Mouse (Mus musculus): ENCODE results near the gene Chst13. TPM values are rescaled to one million over a fixed set of nuclear protein-coding genes. Genes with fewer than 3 reads are reported as not detected.

Chst13 gene
- polyA plus RNA-seq, 1 experiment = 1.1 TPM

DNA sequence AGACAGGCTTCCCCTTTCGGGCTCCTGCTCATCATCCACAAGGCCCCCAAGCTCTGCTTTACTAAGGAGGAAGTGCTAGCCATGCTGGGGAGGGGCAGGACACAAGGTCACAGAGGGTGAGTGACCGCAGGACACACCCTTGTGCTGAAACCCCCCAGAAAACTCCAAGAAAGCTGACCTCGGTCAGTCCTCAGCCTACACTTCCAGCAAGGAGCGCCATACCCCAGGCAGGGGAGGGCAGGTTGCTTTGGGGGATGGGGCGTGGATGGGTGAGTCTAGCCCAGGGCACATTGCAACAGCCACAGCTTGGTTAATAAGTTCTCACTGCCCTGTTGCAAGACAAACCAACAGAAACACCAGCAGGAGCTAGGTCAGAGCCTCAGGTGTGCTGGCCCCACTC is 4.6 kb downstream of the Chst13 start:
- Histone ChIP-seq H3K27me3 (ENCODE audit: control insufficient read depth, insufficient read depth, low read length) (no peaks in the 10 kb centered on the region), H3K27ac (ENCODE audit: insufficient read depth, low read length) (no peak overlapping the region), H3K4me1 (ENCODE audit: control insufficient read depth, insufficient read depth, insufficient read length) (no peaks in the 10 kb centered on the region), H3K4me3 (ENCODE audit: extremely low read depth, insufficient read depth, insufficient read length) (no peak overlapping the region), H3K36me3 (ENCODE audit: control insufficient read depth, insufficient read depth, low read length) (no peaks in the 10 kb centered on the region)
- TF ChIP-seq CTCF (IDR thresholded peaks at IDR 0.05; ENCODE audit: extremely low read depth, insufficient read depth, insufficient read length, insufficient replicate concordance) = no peak
- TF ChIP-seq POLR2A (IDR thresholded peaks at IDR 0.05; ENCODE audit: low read depth, low read length) = no peak
- no peak for DNase-seq (ENCODE audit: low read depth in 1 of 2, low spot score in 2 of 2)
- WGBS = 70% methylated on average over 5 of the region's 5 CpGs

DNA sequence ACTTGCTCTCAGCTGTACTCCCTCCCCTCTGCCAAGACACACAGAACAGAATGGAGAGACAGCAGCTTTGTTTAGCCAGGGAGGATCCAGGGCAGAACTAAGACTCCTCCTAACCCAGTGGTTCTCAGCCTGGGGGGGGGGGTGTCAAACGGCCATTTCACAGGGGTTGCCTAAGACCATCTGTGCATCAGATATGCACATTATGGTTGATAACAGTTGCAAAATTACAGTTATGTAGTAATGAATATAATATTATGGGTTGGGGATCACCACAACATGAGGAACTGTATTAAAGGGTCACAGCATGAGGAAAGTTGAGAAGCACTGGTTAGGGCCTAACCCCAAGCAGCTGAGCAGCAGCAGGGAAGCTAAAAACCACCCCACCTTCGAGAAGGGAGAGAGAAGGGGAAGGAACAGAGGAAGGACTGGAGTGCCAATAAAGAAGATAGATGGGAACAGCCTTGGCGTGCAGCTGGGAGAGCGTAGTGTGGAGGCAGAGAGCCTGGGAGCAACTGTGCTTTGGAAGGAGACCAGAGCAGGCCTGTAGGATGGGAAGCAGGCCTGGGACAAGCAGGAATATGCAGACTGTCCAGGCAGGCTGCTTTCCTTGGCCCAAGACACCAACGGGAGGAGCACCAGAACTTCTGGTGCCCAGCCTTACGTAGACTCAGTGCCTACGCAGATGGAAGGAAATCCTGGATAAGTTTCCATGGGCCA is 5.4 kb downstream of the Chst13 start:
- H3K4me1 ChIP-seq (ENCODE audit: control insufficient read depth, insufficient read depth, insufficient read length) = no peaks in the 10 kb centered on the region
- no peaks in the 10 kb centered on the region for H3K27me3 ChIP-seq (ENCODE audit: control insufficient read depth, insufficient read depth, low read length)
- TF ChIP-seq POLR2A (IDR thresholded peaks at IDR 0.05; ENCODE audit: low read depth, low read length) (no peak), CTCF (IDR thresholded peaks at IDR 0.05; ENCODE audit: extremely low read depth, insufficient read depth, insufficient read length, insufficient replicate concordance) (no peak)
- WGBS = 69% methylated on average over 7 of the region's 7 CpGs
- H3K36me3 ChIP-seq (ENCODE audit: control insufficient read depth, insufficient read depth, low read length) = no peaks in the 10 kb centered on the region
- DNase-seq (ENCODE audit: low read depth in 1 of 2, low spot score in 2 of 2) = no peak
- H3K4me3 ChIP-seq (ENCODE audit: extremely low read depth, insufficient read depth, insufficient read length) = no peak overlapping the region
- H3K27ac ChIP-seq (ENCODE audit: insufficient read depth, low read length) = no peak overlapping the region

DNA sequence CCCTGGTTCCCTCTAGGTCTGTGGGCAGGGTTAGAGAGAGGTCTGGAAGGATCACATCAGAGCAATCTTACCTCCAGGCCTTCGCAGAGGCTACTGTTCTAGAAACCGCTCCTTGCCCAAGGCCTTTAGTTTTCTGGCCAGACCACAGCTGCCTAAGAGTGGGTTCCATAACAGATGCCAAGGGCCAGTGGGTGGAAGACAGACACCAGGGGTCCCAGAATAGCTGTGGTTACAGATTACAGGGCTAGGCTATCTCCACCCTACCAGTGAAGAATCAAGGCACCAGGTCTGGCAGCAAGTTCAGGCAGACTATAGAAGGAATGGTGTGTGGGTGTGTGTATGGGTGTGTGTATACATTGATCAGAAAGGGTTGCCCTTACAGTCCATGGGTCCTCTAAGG is 6.0 kb downstream of the Chst13 start:
- Histone ChIP-seq H3K36me3 (ENCODE audit: control insufficient read depth, insufficient read depth, low read length) (no peaks in the 10 kb centered on the region), H3K4me3 (ENCODE audit: extremely low read depth, insufficient read depth, insufficient read length) (no peak overlapping the region), H3K27ac (ENCODE audit: insufficient read depth, low read length) (no peak overlapping the region), H3K4me1 (ENCODE audit: control insufficient read depth, insufficient read depth, insufficient read length) (no peaks in the 10 kb centered on the region), H3K27me3 (ENCODE audit: control insufficient read depth, insufficient read depth, low read length) (no peaks in the 10 kb centered on the region)
- no peak for DNase-seq (ENCODE audit: low read depth in 1 of 2, low spot score in 2 of 2)
- WGBS = 86% methylated on average over 2 of the region's 2 CpGs
- TF ChIP-seq CTCF (IDR thresholded peaks at IDR 0.05; ENCODE audit: extremely low read depth, insufficient read depth, insufficient read length, insufficient replicate concordance) = no peak
- TF ChIP-seq POLR2A (IDR thresholded peaks at IDR 0.05; ENCODE audit: low read depth, low read length) = no peak

DNA sequence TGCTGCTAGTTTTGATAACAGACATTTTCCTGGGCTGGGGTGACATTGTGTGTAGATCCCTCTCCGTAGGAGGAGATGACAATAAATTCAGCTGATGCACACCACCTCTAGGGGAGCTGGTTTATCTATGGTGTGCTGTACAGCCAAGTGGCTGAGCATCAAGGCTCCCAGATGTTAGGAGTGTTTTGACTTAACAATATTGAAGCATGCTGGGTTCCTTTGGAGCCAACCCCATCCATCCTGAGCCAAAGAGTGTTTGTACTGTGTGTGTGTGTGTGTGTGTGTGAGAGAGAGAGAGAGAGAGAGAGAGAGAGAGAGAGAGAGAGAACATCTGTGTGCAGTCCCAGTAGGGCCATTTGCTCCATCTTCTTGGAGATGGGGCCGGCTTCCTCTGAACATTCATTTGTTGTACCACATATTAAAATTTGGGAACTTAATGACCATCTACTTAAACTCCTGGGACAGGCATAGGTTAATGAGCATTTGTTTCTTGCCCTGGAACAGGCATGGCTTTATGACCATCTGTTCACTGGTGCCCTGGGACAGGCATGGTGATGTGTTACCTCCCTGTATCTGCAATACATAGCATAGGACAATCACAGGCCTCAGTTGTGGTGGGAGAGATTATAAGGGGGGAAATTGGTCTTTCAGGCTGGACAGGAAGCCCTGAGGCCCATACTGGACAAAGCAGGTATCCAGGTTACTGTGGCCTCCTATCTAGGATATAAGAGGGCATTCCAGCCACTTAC is 7.3 kb downstream of the Chst13 start:
- H3K27me3 ChIP-seq (ENCODE audit: control insufficient read depth, insufficient read depth, low read length) = no peaks in the 10 kb centered on the region
- H3K36me3 ChIP-seq (ENCODE audit: control insufficient read depth, insufficient read depth, low read length) = no peaks in the 10 kb centered on the region
- H3K27ac ChIP-seq (ENCODE audit: insufficient read depth, low read length) = no peak overlapping the region
- TF ChIP-seq POLR2A (IDR thresholded peaks at IDR 0.05; ENCODE audit: low read depth, low read length) = no peak
- no peak for TF ChIP-seq CTCF (IDR thresholded peaks at IDR 0.05; ENCODE audit: extremely low read depth, insufficient read depth, insufficient read length, insufficient replicate concordance)
- DNase-seq (ENCODE audit: low read depth in 1 of 2, low spot score in 2 of 2) = no peak
- no peak overlapping the region for H3K4me3 ChIP-seq (ENCODE audit: extremely low read depth, insufficient read depth, insufficient read length)
- no peaks in the 10 kb centered on the region for H3K4me1 ChIP-seq (ENCODE audit: control insufficient read depth, insufficient read depth, insufficient read length)
- WGBS = 77% methylated on average over 2 of the region's 2 CpGs

DNA sequence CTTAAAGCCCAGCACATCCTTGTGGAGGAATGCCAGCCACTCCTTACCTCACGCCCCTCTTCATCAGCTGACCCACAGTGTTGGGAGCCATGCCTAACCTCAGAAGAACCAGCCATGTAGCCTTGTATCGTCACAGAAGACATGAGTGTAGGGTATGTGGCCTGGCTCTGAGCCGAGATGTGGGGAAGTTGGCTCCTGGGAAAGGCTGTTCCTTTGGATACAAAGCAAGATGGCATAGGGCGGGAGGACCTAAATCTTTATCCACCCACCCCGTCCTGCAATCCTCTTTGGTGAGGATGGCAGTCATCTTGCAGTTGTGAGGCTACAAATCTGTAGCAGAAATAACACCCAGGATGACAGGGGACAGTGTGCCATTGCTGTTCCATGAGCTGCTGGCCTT is 9.0 kb downstream of the Chst13 start:
- Histone ChIP-seq H3K27me3 (ENCODE audit: control insufficient read depth, insufficient read depth, low read length) (no peaks in the 10 kb centered on the region), H3K36me3 (ENCODE audit: control insufficient read depth, insufficient read depth, low read length) (no peaks in the 10 kb centered on the region), H3K4me3 (ENCODE audit: extremely low read depth, insufficient read depth, insufficient read length) (no peak overlapping the region), H3K4me1 (ENCODE audit: control insufficient read depth, insufficient read depth, insufficient read length) (no peaks in the 10 kb centered on the region), H3K27ac (ENCODE audit: insufficient read depth, low read length) (no peak overlapping the region)
- WGBS = 80% methylated on average over 5 of the region's 5 CpGs
- no peak for TF ChIP-seq POLR2A (IDR thresholded peaks at IDR 0.05; ENCODE audit: low read depth, low read length)
- TF ChIP-seq CTCF (IDR thresholded peaks at IDR 0.05; ENCODE audit: extremely low read depth, insufficient read depth, insufficient read length, insufficient replicate concordance) = no peak
- DNase-seq (ENCODE audit: low read depth in 1 of 2, low spot score in 2 of 2) = no peak

DNA sequence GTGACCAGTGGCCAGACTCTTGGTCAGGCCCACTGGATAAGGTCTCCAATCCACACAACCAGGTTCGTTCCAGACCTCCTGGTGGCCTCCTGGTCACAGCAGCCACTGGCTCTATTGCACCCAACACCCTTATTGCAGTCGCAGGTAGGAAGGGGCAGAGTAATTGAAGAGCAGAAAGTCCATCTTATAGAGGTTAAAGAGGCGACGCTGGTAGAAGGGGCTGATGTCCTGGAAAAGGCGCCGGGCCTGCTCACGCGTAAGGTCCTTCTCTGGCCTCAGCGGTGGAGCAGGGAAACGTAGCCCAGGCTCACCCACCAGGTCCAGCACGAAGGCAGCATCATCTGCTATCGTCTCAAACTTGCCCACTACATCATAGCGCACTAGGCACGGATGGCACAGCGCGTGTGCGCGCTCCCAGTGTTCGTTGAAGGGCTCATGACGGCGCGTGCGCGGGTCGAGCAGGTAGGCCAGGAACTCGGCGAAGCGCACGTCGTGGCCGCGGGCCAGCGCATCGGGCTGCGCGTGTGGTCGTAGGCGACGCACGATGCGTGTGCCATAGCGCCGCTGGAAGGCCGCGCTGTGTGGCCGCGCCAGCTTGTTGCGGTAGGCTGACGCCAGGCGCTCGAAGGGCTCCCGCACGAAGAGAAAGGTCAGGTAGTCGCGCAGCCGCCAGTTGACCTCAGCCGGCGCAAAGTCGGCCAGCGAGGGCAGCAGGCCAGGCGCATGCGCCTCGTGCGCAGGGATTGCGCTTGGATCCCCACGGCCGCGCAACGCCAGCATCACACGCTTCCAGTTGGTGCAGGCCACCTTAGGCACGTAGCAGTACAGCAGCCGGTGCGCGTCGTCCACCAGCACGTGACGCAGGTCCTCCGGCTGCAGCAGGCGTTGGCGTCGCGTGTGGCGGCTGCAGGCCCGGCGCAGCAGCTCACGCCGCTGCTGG is 15.9 kb downstream of the Chst13 start:
- 88% methylated on average over 87 of the region's 87 CpGs for WGBS

More for the DNA sequence above, 15.9 kb downstream of the Chst13 start:
- no peak for DNase-seq (ENCODE audit: low read depth in 1 of 2, low spot score in 2 of 2)
- H3K4me3 ChIP-seq (ENCODE audit: extremely low read depth, insufficient read depth, insufficient read length) = no peak overlapping the region
- H3K36me3 ChIP-seq (ENCODE audit: control insufficient read depth, insufficient read depth, low read length) = no peaks in the 10 kb centered on the region
- TF ChIP-seq POLR2A (IDR thresholded peaks at IDR 0.05; ENCODE audit: low read depth, low read length) (no peak), CTCF (IDR thresholded peaks at IDR 0.05; ENCODE audit: extremely low read depth, insufficient read depth, insufficient read length, insufficient replicate concordance) (no peak)
- H3K27ac ChIP-seq (ENCODE audit: insufficient read depth, low read length) = no peak overlapping the region
- no peaks in the 10 kb centered on the region for H3K27me3 ChIP-seq (ENCODE audit: control insufficient read depth, insufficient read depth, low read length)
- no peaks in the 10 kb centered on the region; the same call in 1 of the 2 replicates for H3K4me1 ChIP-seq (ENCODE audit: control insufficient read depth, insufficient read depth, insufficient read length)
